In genomic region chr5:112747306-112747930, GRCm38 (mm10) we compare ENCODE assay signal across 18 mouse cellular contexts.
DNase-seq lines count a peak whose midpoint lies in the region; ATAC-seq lines count a peak whose summit lies in the region.
"Had no signal": no experiment of that assay in that cellular context is flagged by ENCODE, and none has a peak within 500 bp of the region (broad histone marks: within the 10 kb centered on the region; RNA-seq: fewer than 3 reads in every experiment).

No protein-coding gene starts in this region.

- H3K9me3 ChIP-seq in midbrain, embryonic 11.5 days (ENCODE audit: control insufficient read depth, low read length) = no peaks in the 10 kb centered on the region
- 0 out of 2 replicates have a peak, but pooled peaks cover 4% of the 10 kb centered on the region for H3K9me3 ChIP-seq in midbrain, embryonic 10.5 days (replicated peaks)
- no peaks in the 10 kb centered on the region for H3K9me3 ChIP-seq in hindbrain, embryonic 12.5 days (replicated peaks)
- H3K9me3 ChIP-seq in midbrain, embryonic 13.5 days = no peaks in the 10 kb centered on the region
- no peaks in the 10 kb centered on the region for H3K9me3 ChIP-seq in intestine, embryonic 15.5 days
- H3K9me3 ChIP-seq: embryonic facial prominence, embryonic 15.5 days; heart, embryonic 10.5 days; kidney, embryonic 15.5 days; lung, embryonic 15.5 days had no signal

- H3K4me2 ChIP-seq in midbrain, embryonic 11.5 days = no peak overlapping the region
- H3K4me2 ChIP-seq in hindbrain, embryonic 12.5 days (replicated peaks) = no peak overlapping the region
- H3K4me2 ChIP-seq in midbrain, embryonic 13.5 days (replicated peaks) = no peak overlapping the region
- H3K4me2 ChIP-seq in intestine, embryonic 15.5 days (replicated peaks) = no peak overlapping the region
- H3K4me2 ChIP-seq: embryonic facial prominence, embryonic 15.5 days; liver, embryonic 13.5 days; lung, embryonic 15.5 days had no signal

- no peaks in the 10 kb centered on the region for H3K27me3 ChIP-seq in midbrain, embryonic 11.5 days (ENCODE audit: control insufficient read depth, insufficient read depth, low read length)
- no peaks in the 10 kb centered on the region for H3K27me3 ChIP-seq in midbrain, embryonic 10.5 days (ENCODE audit: low read depth, poor library complexity, severe bottlenecking)
- no peaks in the 10 kb centered on the region for H3K27me3 ChIP-seq in hindbrain, embryonic 12.5 days
- H3K27me3 ChIP-seq in midbrain, embryonic 13.5 days = no peaks in the 10 kb centered on the region
- H3K27me3 ChIP-seq in intestine, embryonic 15.5 days (replicated peaks) = no peaks in the 10 kb centered on the region; the same call in 1 of the 2 replicates
- H3K27me3 ChIP-seq: embryonic facial prominence, embryonic 15.5 days had no signal

- no peak for ATAC-seq in midbrain, embryonic 11.5 days (ENCODE audit: low FRiP score)
- ATAC-seq in hindbrain, embryonic 12.5 days (ENCODE audit: low FRiP score) = peak; percentile 58; the same call in 1 of the 2 replicates
- ATAC-seq in midbrain, embryonic 13.5 days = peak; percentile 57; the same call in 1 of the 2 replicates
- no peak for ATAC-seq in intestine, embryonic 15.5 days

- H3K4me1 ChIP-seq in midbrain, embryonic 11.5 days (ENCODE audit: control insufficient read depth, insufficient read depth, low read length) = no peaks in the 10 kb centered on the region
- H3K4me1 ChIP-seq in midbrain, embryonic 10.5 days = peaks cover 20% of the 10 kb centered on the region
- peaks cover 23% of the 10 kb centered on the region for H3K4me1 ChIP-seq in hindbrain, embryonic 12.5 days
- peaks cover 52% of the 10 kb centered on the region for H3K4me1 ChIP-seq in midbrain, embryonic 13.5 days (replicated peaks)
- no peaks in the 10 kb centered on the region for H3K4me1 ChIP-seq in intestine, embryonic 15.5 days (replicated peaks)
- H3K4me1 ChIP-seq: embryonic facial prominence, embryonic 15.5 days; liver, embryonic 13.5 days; lung, embryonic 15.5 days had no signal

- 79% methylated on average over 8 of the region's 8 CpGs for WGBS in midbrain, embryonic 11.5 days
- 78% methylated on average over 8 of the region's 8 CpGs for WGBS in midbrain, embryonic 10.5 days
- 53% methylated on average over 8 of the region's 8 CpGs for WGBS in hindbrain, embryonic 12.5 days
- WGBS in midbrain, embryonic 13.5 days = 50% methylated on average over 8 of the region's 8 CpGs
- WGBS in intestine, embryonic 15.5 days = 50% methylated on average over 8 of the region's 8 CpGs

- H3K27ac ChIP-seq in midbrain, embryonic 11.5 days (ENCODE audit: low read depth, low read length) = no peak overlapping the region
- no peak overlapping the region for H3K27ac ChIP-seq in midbrain, embryonic 10.5 days (replicated peaks)
- peak overlapping the region; percentile 60 for H3K27ac ChIP-seq in hindbrain, embryonic 12.5 days
- H3K27ac ChIP-seq in midbrain, embryonic 13.5 days = peak overlapping the region; percentile 83
- H3K27ac ChIP-seq in intestine, embryonic 15.5 days = no peak overlapping the region
- H3K27ac ChIP-seq: embryonic facial prominence, embryonic 15.5 days; heart, embryonic 10.5 days; kidney, embryonic 15.5 days; liver, embryonic 13.5 days; lung, embryonic 15.5 days had no signal

- DNase-seq in midbrain, embryonic 11.5 days (ENCODE audit: low spot score, missing footprints) = peak; percentile 82
- no peak for DNase-seq in midbrain, embryonic 10.5 days (ENCODE audit: low spot score)
- DNase-seq in right cerebral cortex, postnatal 10 days (ENCODE audit: low spot score in 2 of 2) = no peak
- DNase-seq in kidney, adult 11 months = no peak
- DNase-seq: cerebellum, adult 9-10 months; gastrocnemius, postnatal 14 days; heart, postnatal 10 days; layer of hippocampus, postnatal 36 days; liver, embryonic 13.5 days; right cerebral cortex, postnatal 25 days had no signal

- no peak overlapping the region for H3K9ac ChIP-seq in midbrain, embryonic 11.5 days (ENCODE audit: low read length)
- H3K9ac ChIP-seq in hindbrain, embryonic 12.5 days = no peak overlapping the region
- no peak overlapping the region for H3K9ac ChIP-seq in midbrain, embryonic 13.5 days (replicated peaks)
- H3K9ac ChIP-seq in intestine, embryonic 15.5 days = no peak overlapping the region
- H3K9ac ChIP-seq: embryonic facial prominence, embryonic 15.5 days; kidney, embryonic 15.5 days; liver, embryonic 13.5 days; lung, embryonic 15.5 days had no signal

- H3K36me3 ChIP-seq in midbrain, embryonic 11.5 days (ENCODE audit: control insufficient read depth, insufficient read depth, low read length) = no peaks in the 10 kb centered on the region
- H3K36me3 ChIP-seq in midbrain, embryonic 10.5 days = no peaks in the 10 kb centered on the region
- no peaks in the 10 kb centered on the region; the same call in 1 of the 2 replicates for H3K36me3 ChIP-seq in hindbrain, embryonic 12.5 days
- no peaks in the 10 kb centered on the region for H3K36me3 ChIP-seq in midbrain, embryonic 13.5 days
- H3K36me3 ChIP-seq in intestine, embryonic 15.5 days = no peaks in the 10 kb centered on the region
- H3K36me3 ChIP-seq: embryonic facial prominence, embryonic 15.5 days; kidney, embryonic 15.5 days; liver, embryonic 13.5 days; lung, embryonic 15.5 days had no signal

- H3K4me3 ChIP-seq in midbrain, embryonic 11.5 days (ENCODE audit: low read depth, low read length) = no peak overlapping the region
- no peak overlapping the region for H3K4me3 ChIP-seq in midbrain, embryonic 10.5 days
- H3K4me3 ChIP-seq in hindbrain, embryonic 12.5 days = no peak overlapping the region
- H3K4me3 ChIP-seq in midbrain, embryonic 13.5 days (replicated peaks) = no peak overlapping the region
- no peak overlapping the region for H3K4me3 ChIP-seq in intestine, embryonic 15.5 days (replicated peaks)
- H3K4me3 ChIP-seq: embryonic facial prominence, embryonic 15.5 days; heart, embryonic 10.5 days; kidney, embryonic 15.5 days; liver, embryonic 13.5 days; lung, embryonic 15.5 days; myocyte had no signal

Comparison
In these comparisons a context has a peak if more than half of its experiments do, and no peak if none do; other contexts are left out.
1. ATAC-seq: peak in hindbrain, embryonic 12.5 days (single experiment) and midbrain, embryonic 13.5 days (single experiment); none in midbrain, embryonic 11.5 days (single experiment) and intestine, embryonic 15.5 days (single experiment).
2. H3K27ac ChIP-seq: peak in hindbrain, embryonic 12.5 days (single experiment) and midbrain, embryonic 13.5 days (single experiment); none in midbrain, embryonic 11.5 days (single experiment), midbrain, embryonic 10.5 days (single experiment) and intestine, embryonic 15.5 days (single experiment).